Mouse (Mus musculus): Measurements from ENCODE around the gene Ntn4. TPM values are rescaled to one million over a fixed set of nuclear protein-coding genes. Genes with fewer than 3 reads are reported as not detected.

Ntn4 gene
- total and polyA plus RNA-seq, 3 experiments: not detected

- TF ChIP-seq POLR2A (IDR thresholded peaks at IDR 0.05; ENCODE audit: low read depth, low read length) (no peak), ZNF384 (IDR thresholded peaks at IDR 0.05; ENCODE audit: low read depth, low read length) (no peak), UBTF (IDR thresholded peaks at IDR 0.05; ENCODE audit: low read depth, low read length) (no peak), PAX5 (IDR thresholded peaks at IDR 0.05; ENCODE audit: low read length) (no peak), CHD1 (IDR thresholded peaks at IDR 0.05; ENCODE audit: low read depth, low read length) (no peak), MXI1 (IDR thresholded peaks at IDR 0.05; ENCODE audit: low read depth, low read length) (no peak), MAX (IDR thresholded peaks at IDR 0.05; ENCODE audit: low read length) (no peak), TCF12 (IDR thresholded peaks at IDR 0.05; ENCODE audit: low read depth, low read length) (no peak), MYC (IDR thresholded peaks at IDR 0.05; ENCODE audit: low read depth, low read length) (no peak), NELFE (IDR thresholded peaks at IDR 0.05; ENCODE audit: low read depth, low read length) (no peak), TBP (conservative IDR thresholded peaks at IDR 0.05; ENCODE audit: low read depth, low read length) (no peak), CTCF (conservative IDR thresholded peaks at IDR 0.05 in 1 of 2, IDR thresholded peaks at IDR 0.05 in 1 of 2; ENCODE audit: low read depth in 2 of 2, low read length in 2 of 2) (no peak), ZKSCAN1 (IDR thresholded peaks at IDR 0.05; ENCODE audit: borderline replicate concordance, low read depth, low read length) (no peak)
- Histone ChIP-seq H3K4me3 (replicated peaks in 1 of 3; ENCODE audit: low read depth in 2 of 3, low read length in 2 of 3, poor library complexity in 1 of 3) (no peak overlapping the region), H3K36me3 (replicated peaks in 1 of 2; ENCODE audit: control insufficient read depth in 1 of 2, insufficient read depth in 1 of 2, low read length in 1 of 2) (no peaks in the 10 kb centered on the region), H3K27ac (ENCODE audit: insufficient read depth, low read depth) (no peak overlapping the region), H3K9ac (ENCODE audit: insufficient read depth, low read depth) (no peak overlapping the region), H3K4me2 (ENCODE audit: insufficient read depth, low read depth, poor library complexity, severe bottlenecking) (no peak overlapping the region), H3K4me1 (ENCODE audit: control insufficient read depth in 1 of 2, insufficient read depth in 2 of 2) (no peaks in the 10 kb centered on the region), H3K79me2 (replicated peaks; ENCODE audit: control insufficient read depth, extremely low read depth, insufficient read depth, poor library complexity, severe bottlenecking) (no peaks in the 10 kb centered on the region), H3K9me3 (replicated peaks; ENCODE audit: low read length) (no peaks in the 10 kb centered on the region), H3K27me3 (replicated peaks) (no peaks in the 10 kb centered on the region)
- no peak for DNase-seq (ENCODE audit: extremely low read depth)
- dilution Hi-C loops (cut with MboI; ENCODE audit: extremely low pct_ligation_motif_present, extremely low pct_unique_long_range_greater_than_20kb, low sequenced_read_pairs) (no loop called here), in situ Hi-C loops (cut with MboI; ENCODE audit: low pct_ligation_motif_present, low pct_unique_long_range_greater_than_20kb, low sequenced_read_pairs) (no loop called here)
Measured at GRCm38 (mm10) chr10:93666222-93666621, 25.7 kb downstream of the Ntn4 start.

- in situ Hi-C loops (cut with MboI; ENCODE audit: low pct_ligation_motif_present, low pct_unique_long_range_greater_than_20kb, low sequenced_read_pairs): no loop called here
- no peak overlapping the region for H3K27ac ChIP-seq (ENCODE audit: insufficient read depth, low read depth)
- TF ChIP-seq KAT2A (IDR thresholded peaks at IDR 0.05; ENCODE audit: insufficient replicate concordance, low read length) (no peak), MYC (IDR thresholded peaks at IDR 0.05; ENCODE audit: low read depth, low read length) (no peak), RCOR1 (conservative IDR thresholded peaks at IDR 0.05; ENCODE audit: low read depth, low read length) (no peak), SMC3 (IDR thresholded peaks at IDR 0.05; ENCODE audit: low read depth, low read length) (no peak), POLR2A (IDR thresholded peaks at IDR 0.05; ENCODE audit: low read depth, low read length) (no peak), HCFC1 (IDR thresholded peaks at IDR 0.05; ENCODE audit: low read depth, low read length) (no peak), SIN3A (IDR thresholded peaks at IDR 0.05; ENCODE audit: low read length) (no peak), TBP (conservative IDR thresholded peaks at IDR 0.05; ENCODE audit: low read depth, low read length) (no peak), ETS1 (conservative IDR thresholded peaks at IDR 0.05; ENCODE audit: low read depth, low read length) (no peak), MEF2A (IDR thresholded peaks at IDR 0.05; ENCODE audit: borderline replicate concordance, low read depth, low read length) (no peak), E2F4 (IDR thresholded peaks at IDR 0.05; ENCODE audit: insufficient replicate concordance, low read depth, low read length) (no peak), ZMIZ1 (IDR thresholded peaks at IDR 0.05; ENCODE audit: low read depth, low read length) (no peak)
- H3K4me2 ChIP-seq (ENCODE audit: insufficient read depth, low read depth, poor library complexity, severe bottlenecking): no peak overlapping the region
- H3K36me3 ChIP-seq (replicated peaks in 1 of 2; ENCODE audit: control insufficient read depth in 1 of 2, insufficient read depth in 1 of 2, low read length in 1 of 2): no peaks in the 10 kb centered on the region
- no peak overlapping the region for H3K4me3 ChIP-seq (replicated peaks in 1 of 3; ENCODE audit: low read depth in 2 of 3, low read length in 2 of 3, poor library complexity in 1 of 3)
- H3K9me3 ChIP-seq (replicated peaks; ENCODE audit: low read length): no peaks in the 10 kb centered on the region
- no peak for DNase-seq (ENCODE audit: extremely low read depth)
- dilution Hi-C loops (cut with MboI; ENCODE audit: extremely low pct_ligation_motif_present, extremely low pct_unique_long_range_greater_than_20kb, low sequenced_read_pairs): no loop called here
- no peak overlapping the region for H3K9ac ChIP-seq (ENCODE audit: insufficient read depth, low read depth)
- H3K79me2 ChIP-seq (replicated peaks; ENCODE audit: control insufficient read depth, extremely low read depth, insufficient read depth, poor library complexity, severe bottlenecking): no peaks in the 10 kb centered on the region
- H3K4me1 ChIP-seq (ENCODE audit: control insufficient read depth in 1 of 2, insufficient read depth in 2 of 2): no peaks in the 10 kb centered on the region
- H3K27me3 ChIP-seq (replicated peaks): no peaks in the 10 kb centered on the region
Measured at GRCm38 (mm10) chr10:93666996-93667395, 26.5 kb downstream of the Ntn4 start.

Measured in CH12.LX (cell line).